Mouse (Mus musculus) cerebellum, postnatal 4 days (tissue): ENCODE data around the gene Rai1.

ENCODE experiments used
- DNase-seq, 2 experiments: peaks; one replicate each; pipeline ENCODE4 v3.0.0; 2022; ENCODE audit warnings: low spot score in 2 of 2, mixed read lengths in 1 of 2

Gene Rai1

GRCm38 (mm10) chr11:60104810-60105592 is at the start of gene Rai1:
Rai1 (plus strand) TSS chr11:60105013.
- DNase-seq = peak; percentile 95 to 99

GRCm38 (mm10) chr11:60056520-60056919 is 48.3 kb upstream of the Rai1 start:
- DNase-seq = no peak

- no peak for DNase-seq
These were observed 46.8 kb upstream of the Rai1 start for GRCm38 (mm10) chr11:60057987-60058386.

- DNase-seq = no peak
These were observed 46.4 kb upstream of the Rai1 start for GRCm38 (mm10) chr11:60058441-60058840.

- no peak for DNase-seq
These were observed 44.8 kb upstream of the Rai1 start for GRCm38 (mm10) chr11:60060026-60060425.

- DNase-seq = no peak
These were observed 43.3 kb upstream of the Rai1 start for GRCm38 (mm10) chr11:60061504-60062006.

- DNase-seq = no peak
These were observed 39.5 kb upstream of the Rai1 start for GRCm38 (mm10) chr11:60065267-60065666.

- DNase-seq = no peak
These were observed 37.2 kb upstream of the Rai1 start for GRCm38 (mm10) chr11:60067646-60068045.

- DNase-seq = no peak
These were observed 36.2 kb upstream of the Rai1 start for GRCm38 (mm10) chr11:60068631-60069030.

GRCm38 (mm10) chr11:60070599-60070998 is 34.2 kb upstream of the Rai1 start:
- DNase-seq = peak in 1 of 2 experiments; percentile 69

- DNase-seq = no peak
These were observed 33.6 kb upstream of the Rai1 start for GRCm38 (mm10) chr11:60071221-60071620.

GRCm38 (mm10) chr11:60073121-60073520 is 31.7 kb upstream of the Rai1 start:
- DNase-seq = no peak

- peak in 1 of 2 experiments; percentile 59 for DNase-seq
These were observed 30.8 kb upstream of the Rai1 start for GRCm38 (mm10) chr11:60073936-60074502.

- no peak for DNase-seq
These were observed 28.6 kb upstream of the Rai1 start for GRCm38 (mm10) chr11:60076183-60076582.

GRCm38 (mm10) chr11:60076790-60077189 is 28.0 kb upstream of the Rai1 start:
- peak in 1 of 2 experiments; percentile 75 for DNase-seq

GRCm38 (mm10) chr11:60084589-60084988 is 20.2 kb upstream of the Rai1 start:
- peak in 1 of 2 experiments; percentile 58 for DNase-seq

- no peak for DNase-seq
These were observed 18.1 kb upstream of the Rai1 start for GRCm38 (mm10) chr11:60086676-60087075.

GRCm38 (mm10) chr11:60088947-60089346 is 15.9 kb upstream of the Rai1 start:
- peak in 1 of 2 experiments; percentile 59 for DNase-seq

GRCm38 (mm10) chr11:60090696-60091421 is 14.0 kb upstream of the Rai1 start:
- no peak for DNase-seq

- no peak for DNase-seq
These were observed 13.4 kb upstream of the Rai1 start for GRCm38 (mm10) chr11:60091422-60091761.

- DNase-seq = no peak
These were observed 11.6 kb upstream of the Rai1 start for GRCm38 (mm10) chr11:60093227-60093626.

- DNase-seq = no peak
These were observed 10.7 kb upstream of the Rai1 start for GRCm38 (mm10) chr11:60093984-60094587.
